Mouse (Mus musculus): ENCODE data around the gene Gm20388. TPM values are rescaled to one million over a fixed set of nuclear protein-coding genes. Genes with fewer than 3 reads are reported as not detected.
A peak's percentile ranks its signal among the peaks of the same experiment; 100 is the strongest.

The Gm20388 gene
- total RNA-seq, 2 experiments from 2014 or later: 2.2 to 7.6 TPM

- Histone ChIP-seq H3K27ac (no peak overlapping the region), H3K4me3 (no peak overlapping the region)
- TF ChIP-seq CTCF (conservative IDR thresholded peaks at IDR 0.05): no peak
- DNase-seq (ENCODE audit: low spot score in 2 of 2): peak in 1 of 2 experiments; percentile 5
Measured at GRCm38 (mm10) chr8:120877005-120877404, 966.4 kb downstream of the Gm20388 start.

- no peak overlapping the region for H3K27ac ChIP-seq
- TF ChIP-seq CTCF (conservative IDR thresholded peaks at IDR 0.05): no peak
- no peak for DNase-seq (ENCODE audit: low spot score in 2 of 2)
- H3K4me3 ChIP-seq: no peak overlapping the region
Measured at GRCm38 (mm10) chr8:120879928-120880327, 969.3 kb downstream of the Gm20388 start.

- no peak for DNase-seq (ENCODE audit: low spot score in 2 of 2)
- H3K4me3 ChIP-seq: no peak overlapping the region
- TF ChIP-seq CTCF (conservative IDR thresholded peaks at IDR 0.05): no peak
- H3K27ac ChIP-seq: no peak overlapping the region
Measured at GRCm38 (mm10) chr8:120881634-120882033, 971.0 kb downstream of the Gm20388 start.

GRCm38 (mm10) chr8:120882657-120883056, 972.0 kb downstream of the Gm20388 start:
- TF ChIP-seq CTCF (conservative IDR thresholded peaks at IDR 0.05): no peak

GRCm38 (mm10) chr8:120883369-120883768, 972.7 kb downstream of the Gm20388 start:
- H3K27ac ChIP-seq: no peak overlapping the region
- no peak for TF ChIP-seq CTCF (conservative IDR thresholded peaks at IDR 0.05)
- H3K4me3 ChIP-seq: no peak overlapping the region
- DNase-seq (ENCODE audit: low spot score in 2 of 2): no peak

More at GRCm38 (mm10) chr8:120882657-120883056, 972.0 kb downstream of the Gm20388 start:
- H3K4me3 ChIP-seq: no peak overlapping the region
- DNase-seq (ENCODE audit: low spot score in 2 of 2): no peak
- H3K27ac ChIP-seq: no peak overlapping the region

- no peak for DNase-seq (ENCODE audit: low spot score in 2 of 2)
- no peak for TF ChIP-seq CTCF (conservative IDR thresholded peaks at IDR 0.05)
- no peak overlapping the region for H3K4me3 ChIP-seq
- no peak overlapping the region for H3K27ac ChIP-seq
Measured at GRCm38 (mm10) chr8:120883853-120884252, 973.2 kb downstream of the Gm20388 start.

GRCm38 (mm10) chr8:120884881-120885280, 974.2 kb downstream of the Gm20388 start:
- TF ChIP-seq CTCF (conservative IDR thresholded peaks at IDR 0.05): no peak
- H3K4me3 ChIP-seq: no peak overlapping the region
- DNase-seq (ENCODE audit: low spot score in 2 of 2): no peak
- no peak overlapping the region for H3K27ac ChIP-seq

- no peak overlapping the region for H3K27ac ChIP-seq
- peak; percentile 63 for TF ChIP-seq CTCF (conservative IDR thresholded peaks at IDR 0.05)
- H3K4me3 ChIP-seq: no peak overlapping the region
- no peak for DNase-seq (ENCODE audit: low spot score in 2 of 2)
Measured at GRCm38 (mm10) chr8:120887254-120887653, 976.6 kb downstream of the Gm20388 start.

GRCm38 (mm10) chr8:120888005-120888404, 977.4 kb downstream of the Gm20388 start:
- TF ChIP-seq CTCF (conservative IDR thresholded peaks at IDR 0.05): no peak
- Histone ChIP-seq H3K4me3 (no peak overlapping the region), H3K27ac (no peak overlapping the region)
- DNase-seq (ENCODE audit: low spot score in 2 of 2): no peak

GRCm38 (mm10) chr8:120889189-120889588, 978.5 kb downstream of the Gm20388 start:
- no peak for DNase-seq (ENCODE audit: low spot score in 2 of 2)
- TF ChIP-seq CTCF (conservative IDR thresholded peaks at IDR 0.05): no peak
- Histone ChIP-seq H3K27ac (no peak overlapping the region), H3K4me3 (no peak overlapping the region)

- no peak for TF ChIP-seq CTCF (conservative IDR thresholded peaks at IDR 0.05)
- H3K4me3 ChIP-seq: no peak overlapping the region
- DNase-seq (ENCODE audit: low spot score in 2 of 2): no peak
- H3K27ac ChIP-seq: no peak overlapping the region
Measured at GRCm38 (mm10) chr8:120890068-120890467, 979.4 kb downstream of the Gm20388 start.

- no peak for TF ChIP-seq CTCF (conservative IDR thresholded peaks at IDR 0.05)
- Histone ChIP-seq H3K27ac (no peak overlapping the region), H3K4me3 (no peak overlapping the region)
- DNase-seq (ENCODE audit: low spot score in 2 of 2): no peak
Measured at GRCm38 (mm10) chr8:120895009-120895408, 984.4 kb downstream of the Gm20388 start.

- Histone ChIP-seq H3K27ac (no peak overlapping the region), H3K4me3 (no peak overlapping the region)
- no peak for DNase-seq (ENCODE audit: low spot score in 2 of 2)
- TF ChIP-seq CTCF (conservative IDR thresholded peaks at IDR 0.05): no peak
Measured at GRCm38 (mm10) chr8:120895600-120895999, 985.0 kb downstream of the Gm20388 start.

GRCm38 (mm10) chr8:120896203-120896602, 985.6 kb downstream of the Gm20388 start:
- H3K4me3 ChIP-seq: no peak overlapping the region

GRCm38 (mm10) chr8:120898008-120898407, 987.4 kb downstream of the Gm20388 start:
- DNase-seq (ENCODE audit: low spot score in 2 of 2): peak in 1 of 2 experiments; percentile 21
- no peak overlapping the region for H3K4me3 ChIP-seq
- no peak overlapping the region for H3K27ac ChIP-seq
- peak; percentile 77 for TF ChIP-seq CTCF (conservative IDR thresholded peaks at IDR 0.05)

More at GRCm38 (mm10) chr8:120896203-120896602, 985.6 kb downstream of the Gm20388 start:
- no peak for TF ChIP-seq CTCF (conservative IDR thresholded peaks at IDR 0.05)
- H3K27ac ChIP-seq: no peak overlapping the region
- no peak for DNase-seq (ENCODE audit: low spot score in 2 of 2)
